Mouse (Mus musculus) brown adipose tissue, adult 24 weeks (tissue): ENCODE measurements around the gene Scn11a. TPM values are rescaled to one million over a fixed set of nuclear protein-coding genes. Genes with fewer than 3 reads are reported as not detected.

Experiments
- H3K27ac ChIP-seq: fragments of 200-500 bp; replicated peaks from 2 replicates; pipeline ENCODE4 v1.5.1; 2012; ENCODE audit warnings: low read depth, mild to moderate bottlenecking, low read length
- H3K4me1 ChIP-seq: fragments of 200-500 bp; 2 replicates; pipeline ENCODE4 v1.6.1; 2012; ENCODE audit warnings: low read length, mixed read lengths; ENCODE audit not compliant: control insufficient read depth, insufficient read depth, insufficient read length
- H3K4me3 ChIP-seq: fragments of 200-500 bp; 2 replicates; pipeline ENCODE4 v1.5.1; 2012; ENCODE audit warnings: low read depth, mild to moderate bottlenecking, low read length, moderate library complexity; ENCODE audit not compliant: insufficient read depth
- polyA plus RNA-seq: library from polyadenylated mRNA; stranded (reverse); fragments of >200 nt; gene quantifications from 2 replicates; pipeline ENCODE4 v1.2.4, GENCODE M21; 2012; ENCODE audit not compliant: missing spikeins, insufficient read depth, insufficient read length

Scn11a gene
- polyA plus RNA-seq, 1 experiment, result not detected

DNA sequence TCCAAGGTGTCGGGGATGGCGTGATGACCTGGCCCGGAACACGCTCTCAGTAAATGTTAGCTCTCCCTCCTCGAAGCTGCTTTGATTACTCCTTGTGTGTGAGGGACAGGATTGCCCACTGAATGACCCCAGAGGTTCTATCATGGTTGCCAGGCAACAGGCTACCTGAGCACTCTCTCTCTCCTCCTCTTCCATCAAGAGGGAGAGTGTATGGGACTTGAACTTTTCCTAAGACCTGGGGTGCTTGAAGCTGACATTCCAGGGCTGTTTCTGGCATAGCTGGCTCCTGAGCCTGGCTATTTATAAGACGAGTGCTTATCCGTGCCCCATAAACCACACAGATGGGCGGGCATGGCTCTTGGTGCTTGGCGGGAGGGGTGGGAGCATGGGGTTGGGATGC is 76.1 kb downstream of the Scn11a start:
- H3K27ac ChIP-seq, result no peak overlapping the region
- H3K4me3 ChIP-seq, result no peak overlapping the region
- H3K4me1 ChIP-seq, result no peaks in the 10 kb centered on the region

GRCm38 (mm10) chr9:119743900-119744299 is 81.4 kb downstream of the Scn11a start:
- no peak overlapping the region for H3K27ac ChIP-seq
- H3K4me1 ChIP-seq, result peaks cover 3% of the 10 kb centered on the region; the same call in 1 of the 2 replicates
- H3K4me3 ChIP-seq, result no peak overlapping the region

- H3K4me1 ChIP-seq, result peaks cover 3% of the 10 kb centered on the region; the same call in 1 of the 2 replicates
- H3K4me3 ChIP-seq, result no peak overlapping the region
- H3K27ac ChIP-seq, result no peak overlapping the region
These were observed 81.9 kb downstream of the Scn11a start for GRCm38 (mm10) chr9:119743312-119743711.

DNA sequence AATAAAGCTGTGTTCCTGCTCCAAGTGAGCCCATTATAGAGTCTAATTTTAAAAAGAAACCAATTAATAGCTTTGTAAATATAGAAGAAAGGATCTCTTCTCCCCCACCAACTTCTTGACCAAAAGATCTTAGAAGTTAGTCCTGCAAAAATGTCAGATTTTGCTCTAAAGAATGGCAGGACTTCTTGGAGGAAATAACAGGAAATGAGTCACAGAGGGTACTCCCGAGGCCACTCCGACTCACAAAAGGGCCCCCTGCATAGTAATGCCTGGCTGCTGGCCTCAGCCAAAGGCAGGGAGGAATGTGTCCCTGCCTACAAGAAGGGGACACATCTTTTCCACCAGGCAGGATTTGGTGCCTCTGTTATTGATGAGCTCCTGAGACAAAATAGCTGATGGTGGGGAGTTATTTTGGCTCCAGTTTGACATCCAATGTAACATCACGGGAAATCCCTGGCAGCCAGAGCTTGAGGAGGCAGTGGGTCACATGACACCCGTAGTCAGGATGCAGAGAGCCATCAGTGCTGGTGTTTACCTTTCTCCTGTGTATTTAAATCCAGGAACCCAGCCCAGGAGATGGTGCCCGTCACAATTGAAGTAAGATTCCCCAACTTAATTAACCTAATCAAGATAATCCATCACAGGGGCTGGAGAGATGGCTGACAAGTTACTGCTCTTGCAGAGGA is 84.0 kb downstream of the Scn11a start:
- no peak overlapping the region for H3K4me3 ChIP-seq
- H3K27ac ChIP-seq, result no peak overlapping the region
- H3K4me1 ChIP-seq, result peaks cover 3% of the 10 kb centered on the region; the same call in 1 of the 2 replicates

DNA sequence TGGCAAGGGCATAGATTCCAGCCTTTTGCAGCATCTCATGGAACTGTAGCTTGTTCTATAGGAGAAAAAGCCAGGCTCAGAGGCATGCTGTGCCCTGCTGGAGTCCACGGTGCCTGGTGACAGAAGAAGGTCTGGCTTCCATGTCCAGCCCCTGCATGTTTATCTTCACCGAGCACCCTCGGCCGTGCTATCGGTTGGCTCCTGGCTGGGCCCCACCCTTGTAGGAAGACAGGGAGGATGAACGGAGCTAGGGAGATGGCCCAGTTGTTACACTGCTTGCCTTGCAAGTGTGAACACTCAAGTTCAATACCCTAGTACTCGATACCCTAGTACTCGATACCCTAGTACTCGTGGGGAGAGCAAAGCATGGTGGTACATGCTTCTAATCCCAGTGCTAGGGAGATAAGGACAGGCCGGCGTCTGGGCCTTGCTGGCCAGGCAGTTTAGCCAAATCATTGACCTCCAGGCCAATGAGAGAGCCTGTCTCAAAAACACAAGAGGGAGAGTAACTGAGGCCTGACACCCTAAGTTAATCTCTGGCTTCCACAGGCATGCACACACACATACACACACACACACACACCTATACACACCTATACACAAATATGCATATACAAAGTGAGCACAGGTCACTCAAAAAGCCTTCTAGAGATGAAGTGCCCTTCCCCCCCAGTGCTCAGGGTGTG is 96.7 kb downstream of the Scn11a start:
- Histone ChIP-seq H3K4me3 (no peak overlapping the region), H3K4me1 (no peaks in the 10 kb centered on the region)

DNA sequence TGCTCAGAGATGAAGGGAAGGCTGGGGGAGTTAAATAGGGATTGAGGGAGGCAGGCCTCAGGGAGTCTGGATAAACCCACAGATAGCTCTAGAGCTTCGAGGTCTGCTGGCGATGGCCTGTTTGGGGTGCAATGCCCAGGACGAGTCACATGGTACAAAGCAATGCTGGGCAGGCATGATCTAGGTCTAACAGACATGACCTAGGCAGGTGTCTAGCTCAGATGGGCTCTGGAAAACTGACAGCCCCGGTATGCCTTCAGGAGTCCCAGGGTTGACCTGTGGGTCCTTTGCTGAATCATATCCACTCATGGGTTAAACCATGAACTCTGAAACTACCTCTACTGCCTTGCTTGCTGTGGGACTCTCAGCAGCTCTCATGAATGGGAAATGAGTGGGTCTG is 98.3 kb downstream of the Scn11a start:
- no peaks in the 10 kb centered on the region for H3K4me1 ChIP-seq
- no peak overlapping the region for H3K4me3 ChIP-seq
- H3K27ac ChIP-seq, result no peak overlapping the region

More for the DNA sequence above, 96.7 kb downstream of the Scn11a start:
- H3K27ac ChIP-seq, result no peak overlapping the region

DNA sequence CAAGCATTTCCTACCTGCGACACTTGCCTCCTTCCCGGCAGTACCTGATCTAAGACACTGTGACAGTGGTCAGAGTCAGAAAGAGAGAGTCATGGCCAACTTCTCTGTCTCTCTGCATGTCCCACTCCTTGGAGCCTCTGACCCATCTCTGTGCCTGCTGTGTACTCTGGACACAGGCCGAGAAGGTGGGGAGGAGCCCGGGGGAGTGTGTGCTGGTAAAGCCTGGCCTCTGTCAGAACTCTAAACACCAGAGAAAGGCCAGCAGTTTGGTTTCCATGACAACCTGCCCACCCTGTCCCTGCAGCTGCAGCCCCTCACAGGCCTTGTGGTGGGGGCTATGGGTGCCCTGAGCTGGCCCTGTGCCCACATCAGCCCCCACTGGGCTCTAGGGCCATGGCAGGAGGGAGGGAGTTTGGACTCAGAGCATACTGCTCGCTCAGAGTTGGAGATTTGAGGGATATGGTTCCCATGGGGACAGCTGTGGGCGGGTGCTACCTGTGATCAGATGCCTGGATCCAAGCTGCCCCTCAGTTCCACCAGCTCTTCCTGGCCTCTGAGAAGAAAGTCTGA is 99.9 kb downstream of the Scn11a start:
- no peak overlapping the region for H3K27ac ChIP-seq
- H3K4me3 ChIP-seq, result no peak overlapping the region

DNA sequence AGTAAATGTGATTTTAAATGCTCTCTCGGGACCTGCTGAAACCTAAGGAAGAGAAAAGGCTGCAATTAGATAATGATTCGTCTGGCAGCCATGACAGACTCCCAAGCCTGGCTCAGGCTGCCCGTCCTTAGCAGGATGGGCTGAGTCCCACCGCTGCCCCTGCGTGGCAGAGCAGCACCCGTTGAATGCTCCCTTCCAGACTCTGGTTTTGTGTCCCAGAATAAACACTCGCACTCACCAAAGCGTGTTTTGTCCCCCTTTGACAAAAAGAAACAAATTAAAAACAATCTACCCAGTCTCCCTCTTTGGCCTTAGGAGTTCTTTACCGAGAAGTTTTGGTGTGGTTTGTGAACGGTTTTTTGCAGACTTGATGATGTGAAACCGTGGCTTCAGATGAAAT is 106.0 kb downstream of the Scn11a start, which contains the start of gene Scn10a:
Gene Scn10a, minus strand, starts transcription at position 101 of the 400 bp plus-strand sequence.
- H3K4me3 ChIP-seq, result no peak within 1 kb of the TSS
- H3K4me1 ChIP-seq, result no peaks in the 10 kb centered on the region
- no peak within 1 kb of the TSS for H3K27ac ChIP-seq

More for the DNA sequence above, 99.9 kb downstream of the Scn11a start:
- no peaks in the 10 kb centered on the region for H3K4me1 ChIP-seq

DNA sequence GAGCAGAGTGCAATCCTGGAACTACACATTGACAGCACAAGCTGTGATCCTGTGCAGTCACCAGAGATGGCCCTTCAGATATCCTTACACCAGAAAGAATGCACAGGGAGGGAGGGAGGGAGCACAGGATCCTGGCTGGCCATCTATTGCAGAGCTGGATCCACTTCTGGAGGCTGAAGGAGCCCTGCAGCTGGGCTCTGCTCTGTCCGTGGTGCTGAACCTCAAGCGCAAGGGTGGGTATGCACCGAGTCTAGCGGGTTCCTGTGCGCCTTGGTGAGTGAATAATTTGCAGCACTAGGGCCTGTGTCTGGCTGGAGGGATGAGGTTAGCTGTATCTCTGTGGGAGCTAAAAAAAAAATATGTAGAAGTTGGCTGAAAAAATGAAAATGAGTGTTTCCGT is 118.6 kb downstream of the Scn11a start:
- Histone ChIP-seq H3K27ac (no peak overlapping the region), H3K4me3 (no peak overlapping the region), H3K4me1 (no peaks in the 10 kb centered on the region)

Other genes with a start within 250 kb of the Scn11a start
- gene Scn5a, start 246.4 kb downstream of the Scn11a start, polyA plus RNA-seq, result not detected in 2 replicates
- gene Scn10a, start 106.1 kb downstream of the Scn11a start, polyA plus RNA-seq, result not detected in 2 replicates
- gene Wdr48, start 69.4 kb upstream of the Scn11a start, polyA plus RNA-seq, result 26.2 and 36.3 TPM in 2 replicates
- 6.2 and 8.3 TPM in 2 replicates for gene Gorasp1, start 112.1 kb upstream of the Scn11a start, polyA plus RNA-seq
- not detected in 2 replicates for gene Ttc21a, start 112.2 kb upstream of the Scn11a start, polyA plus RNA-seq
- gene Csrnp1, start 159.2 kb upstream of the Scn11a start, polyA plus RNA-seq, result 3.1 and 7.0 TPM in 2 replicates
- 1.6 and 2.8 TPM in 2 replicates for gene Xirp1, start 198.1 kb upstream of the Scn11a start, polyA plus RNA-seq
- 1.0 and 1.1 TPM in 2 replicates for gene Cx3cr1, start 244.4 kb upstream of the Scn11a start, polyA plus RNA-seq